Mouse (Mus musculus) spleen, adult 2 months (tissue): Measurements from ENCODE around the gene Slc7a8.

Source experiments
- CTCF ChIP-seq: fragments of 200-500 bp; IDR thresholded peaks from 2 replicates; pipeline ENCODE4 v1.5.1; 2011; ENCODE audit warnings: mild to moderate bottlenecking, inconsistent platforms; ENCODE audit not compliant: insufficient read depth, insufficient read length, insufficient replicate concordance; ENCODE audit errors: extremely low read depth
- POLR2A ChIP-seq: fragments of 200-500 bp; IDR thresholded peaks from 2 replicates; pipeline ENCODE4 v1.6.1; 2011; ENCODE audit warnings: low read depth, low read length, inconsistent platforms

DNA sequence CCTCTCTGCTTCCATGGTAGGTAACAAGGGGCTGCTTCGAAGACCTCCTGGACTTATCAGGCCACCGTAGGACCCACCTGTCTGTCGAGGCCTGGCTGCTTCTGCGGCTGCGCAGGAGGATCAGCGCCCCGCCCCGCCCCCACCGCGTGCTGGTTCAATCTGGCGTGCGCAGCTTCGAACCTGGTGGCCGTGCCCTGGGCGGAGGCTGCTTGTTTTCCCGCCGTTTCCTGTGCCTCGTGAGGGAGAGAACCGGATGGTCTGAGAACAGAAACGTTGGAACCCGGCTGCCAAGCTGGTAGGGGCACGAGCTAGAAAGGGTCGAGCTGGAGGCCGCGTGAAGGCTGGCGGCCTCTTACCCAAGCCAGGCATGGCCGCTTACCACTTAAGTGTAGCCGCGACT lies 32.2 kb upstream of the Slc7a8 start, which contains the start of gene Rnf212b:
- TF ChIP-seq CTCF, result no peak
- no peak for TF ChIP-seq POLR2A
